Mouse (Mus musculus): Measurements from ENCODE around the gene Afp.

Afp gene

GRCm38 (mm10) chr5:90507411-90507949 lies 16.9 kb downstream of the Afp start:
- ATAC-seq (ENCODE audit: low TSS enrichment), result 0 out of 2 replicates have a peak, but pooled peaks have one; percentile 14

DNA sequence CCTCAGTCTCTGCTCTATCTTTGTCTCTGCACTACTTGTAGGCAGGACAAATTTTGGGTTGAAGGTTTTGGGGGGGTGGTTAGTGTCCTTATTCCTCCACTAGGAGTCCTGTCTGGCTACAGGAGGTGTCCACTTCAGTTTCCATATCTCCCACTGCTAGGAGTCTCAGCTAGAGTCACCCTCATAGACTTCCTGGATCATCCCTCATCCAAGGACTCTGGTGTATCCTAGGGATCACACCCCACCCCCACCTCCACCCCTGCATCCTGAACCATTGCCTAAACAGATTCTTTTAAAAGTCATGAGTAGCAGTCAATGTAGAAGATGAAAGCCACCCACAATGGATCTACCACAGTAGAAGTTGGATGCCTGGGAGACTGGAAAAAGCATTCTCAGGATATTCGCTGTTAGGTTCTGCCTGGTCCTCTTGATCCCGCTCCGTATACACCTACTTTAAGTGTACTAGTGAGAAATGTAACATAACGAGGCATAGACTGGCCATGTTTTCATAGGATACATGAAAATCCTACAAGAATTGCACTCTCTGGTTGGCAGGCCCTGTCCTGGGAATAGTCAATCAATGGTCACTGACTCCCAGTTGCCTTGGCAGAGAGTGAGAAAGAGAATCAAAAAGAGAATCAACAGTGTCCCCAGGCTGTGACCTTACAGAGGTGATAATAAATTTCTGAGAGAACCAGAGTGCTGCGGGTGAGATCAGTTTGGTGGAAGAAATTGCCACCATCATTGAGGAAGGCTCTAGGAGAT lies 19.5 kb downstream of the Afp start:
- ATAC-seq (ENCODE audit: low TSS enrichment), result peak; percentile 41; the same call in 1 of the 2 replicates

DNA sequence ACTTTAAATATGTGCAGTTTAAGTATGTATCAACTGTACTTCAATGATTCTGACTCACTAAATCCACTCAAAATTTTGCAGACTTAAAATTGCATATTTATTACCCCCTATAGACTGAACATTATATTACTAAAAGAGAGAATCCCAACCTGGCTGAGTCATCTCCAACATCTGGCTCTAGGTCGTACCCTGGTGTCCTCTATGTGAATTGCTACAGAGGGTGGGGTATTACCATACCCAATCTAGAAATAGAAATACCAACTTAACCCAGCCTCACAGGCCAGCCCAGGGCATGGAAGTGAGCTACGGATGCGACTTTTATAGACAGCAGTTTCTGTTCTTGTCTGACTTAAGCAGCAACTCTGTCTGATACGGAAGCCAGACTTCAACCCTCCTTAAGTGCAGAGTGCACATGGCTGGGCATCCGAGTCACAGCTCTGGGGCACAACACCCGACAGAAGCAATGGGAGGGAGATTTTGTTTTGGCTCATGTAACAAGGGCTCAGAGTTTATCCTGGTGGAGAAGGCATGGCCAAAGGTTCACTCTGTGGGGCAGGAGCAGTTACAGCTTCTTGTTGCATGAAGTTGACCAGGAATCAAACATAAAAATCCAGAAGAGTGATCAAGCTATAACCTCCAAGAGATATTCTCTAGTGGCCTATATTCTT lies 21.9 kb downstream of the Afp start:
- 0 out of 2 replicates have a peak, but pooled peaks have one; percentile 16 for ATAC-seq (ENCODE audit: low TSS enrichment)

- ATAC-seq (ENCODE audit: low TSS enrichment), result no peak
Measured at GRCm38 (mm10) chr5:90515561-90515960, 25.0 kb downstream of the Afp start.

- no peak for ATAC-seq (ENCODE audit: low TSS enrichment)
Measured at GRCm38 (mm10) chr5:90518356-90519100, 28.0 kb downstream of the Afp start, which contains the start of gene Afm. TSS of gene Afm (plus strand) at chr5:90518932.

- ATAC-seq (ENCODE audit: low TSS enrichment), result no peak
Measured at GRCm38 (mm10) chr5:90551191-90551590, 60.7 kb downstream of the Afp start.

DNA sequence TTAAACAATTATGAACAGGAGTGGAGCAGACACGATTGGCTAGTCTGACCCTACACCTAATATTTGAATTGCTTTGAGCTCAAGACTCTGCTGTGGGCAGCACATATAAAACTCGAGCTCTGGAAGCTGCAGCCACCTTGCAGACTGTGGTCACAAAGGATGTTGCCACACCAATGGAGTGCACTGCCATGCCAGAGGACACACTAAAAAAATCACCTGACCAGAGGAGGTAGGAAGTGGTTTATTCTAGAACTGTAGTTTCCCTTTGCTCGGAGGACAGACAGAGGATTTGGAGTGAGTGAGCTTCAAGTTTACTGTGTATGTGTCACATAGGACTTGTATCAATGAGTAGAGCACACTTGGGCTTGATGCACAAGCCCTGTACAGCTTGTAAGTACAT lies 65.5 kb downstream of the Afp start:
- no peak for ATAC-seq (ENCODE audit: low TSS enrichment)

Measured in frontal cortex, adult (tissue).